Mouse (Mus musculus) kidney, postnatal 0 days (tissue): Measurements from ENCODE around the gene C1ql4. TPM values are rescaled to one million over a fixed set of nuclear protein-coding genes. Genes with fewer than 3 reads are reported as not detected.

Source experiments
- ATAC-seq: fragments of 200-750 bp; cut with Nextera tagmentation; replicated peaks from 2 replicates; pipeline ENCODE4 v1.8.0; 2017; ENCODE audit warnings: low read depth, moderate number of reproducible peaks, moderate TSS enrichment, moderate library complexity; ENCODE audit not compliant: low FRiP score
- DNase-seq: peaks from one replicate; pipeline ENCODE4 v3.0.0-alpha.2; 2016; ENCODE audit warnings: low spot score
- H3K27ac ChIP-seq: fragments of 300-500 bp; sonication (generic); 2 replicates; pipeline ENCODE4 v1.5.1; 2014; ENCODE audit warnings: mild to moderate bottlenecking
- H3K27me3 ChIP-seq: fragments of 300-500 bp; sonication (generic); 2 replicates; pipeline ENCODE4 v1.6.1; 2014; ENCODE audit warnings: low read length, mixed read lengths; ENCODE audit not compliant: insufficient read depth
- H3K36me3 ChIP-seq: fragments of 300-500 bp; sonication (generic); 2 replicates; pipeline ENCODE4 v1.6.1; 2014; ENCODE audit warnings: low read length, mixed read lengths; ENCODE audit not compliant: insufficient read depth
- H3K4me1 ChIP-seq: fragments of 300-500 bp; sonication (generic); replicated peaks from 2 replicates; pipeline ENCODE4 v1.6.1; 2014; ENCODE audit warnings: antibody characterized with exemption, low read length, mixed read lengths; ENCODE audit not compliant: insufficient read depth
- H3K4me2 ChIP-seq: fragments of 300-500 bp; sonication (generic); 2 replicates; pipeline ENCODE4 v1.6.1; 2014; ENCODE audit warnings: mild to moderate bottlenecking, low read length, moderate library complexity, mixed read lengths
- H3K4me3 ChIP-seq: fragments of 300-500 bp; sonication (generic); replicated peaks from 2 replicates; pipeline ENCODE4 v1.5.1; 2014; ENCODE audit warnings: low read depth, low read length
- H3K9ac ChIP-seq: fragments of 300-500 bp; sonication (generic); 2 replicates; pipeline ENCODE4 v1.6.1; 2014; ENCODE audit warnings: low read depth, low read length
- H3K9me3 ChIP-seq: fragments of 300-500 bp; sonication (generic); replicated peaks from 2 replicates; pipeline ENCODE4 v1.6.1; 2016; ENCODE audit warnings: low read length, inconsistent platforms, mixed read lengths
- CTCF ChIP-seq: IDR thresholded peaks from 2 replicates; pipeline ENCODE4 v1.5.1; 2016; ENCODE audit warnings: antibody characterized with exemption, low read depth, mild to moderate bottlenecking, moderate library complexity
- WGBS: fragments of 180-500 bp; shearing (Covaris S2); extraction: QIAGEN DNeasy Blood & Tissue Kit; methylation state at CpG from one replicate; pipeline ENCODE4 v1.1.7; 2014; 5-methylcytosine and 5-hydroxymethylcytosine counted together
- polyA plus RNA-seq: library from polyadenylated mRNA; unstranded; fragments of >200 nt; fragmentation: Nextera tagmentation; extraction: Ambion mirVana; gene quantifications from 2 replicates; pipeline ENCODE4 v1.2.1, GENCODE M21; 2015

Gene C1ql4
- polyA plus RNA-seq, 1 experiment from 2014 or later = 1.3 TPM

DNA sequence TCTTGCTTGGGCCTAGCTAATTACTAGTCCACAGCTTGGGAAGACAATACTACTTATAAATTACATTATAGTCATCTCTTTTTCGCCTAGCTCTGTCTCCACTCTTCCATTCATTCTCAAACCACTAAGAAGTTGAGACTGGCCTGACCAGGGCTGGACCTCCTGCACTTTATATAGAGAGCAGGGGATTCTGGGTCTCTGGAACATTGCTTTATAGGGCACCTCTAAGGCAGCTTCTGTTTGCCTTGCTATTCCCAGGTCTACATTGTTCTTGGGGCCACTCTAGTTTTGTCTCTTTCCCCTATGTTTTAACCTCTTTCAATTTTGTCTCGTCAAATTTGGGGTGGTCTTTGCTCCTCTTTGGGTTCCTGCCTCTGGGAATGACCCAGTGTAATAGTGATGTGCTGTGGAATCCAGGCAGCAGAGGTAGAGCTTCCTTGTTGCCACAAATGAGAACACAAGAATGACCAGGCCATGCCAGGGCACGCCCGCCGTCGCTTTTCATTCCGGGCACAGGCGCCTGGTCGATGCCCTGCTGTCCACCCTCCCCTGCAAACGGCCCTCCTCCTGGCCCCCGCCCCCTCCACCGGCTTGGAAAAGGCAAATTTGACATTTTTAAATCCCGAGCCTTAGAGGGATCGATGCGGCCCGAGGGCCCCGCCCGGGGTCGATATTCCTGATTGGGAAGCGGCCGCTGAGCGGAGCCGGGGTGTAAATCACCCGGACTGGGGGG lies 8.6 kb upstream of the C1ql4 start:
- Histone ChIP-seq H3K9ac (peak overlapping the region; percentile 14; the same call in 1 of the 2 replicates), H3K4me2 (peak overlapping the region; percentile 80), H3K4me3 (peak overlapping the region; percentile 38), H3K27me3 (peaks cover 20% of the 10 kb centered on the region), H3K36me3 (no peaks in the 10 kb centered on the region), H3K4me1 (peaks cover 45% of the 10 kb centered on the region), H3K9me3 (no peaks in the 10 kb centered on the region), H3K27ac (0 out of 2 replicates have a peak overlapping the region, but pooled peaks have one; percentile 48)
- no peak for TF ChIP-seq CTCF
- ATAC-seq (no peak), DNase-seq (no peak)
- 8% methylated on average over 24 of the region's 24 CpGs for WGBS

DNA sequence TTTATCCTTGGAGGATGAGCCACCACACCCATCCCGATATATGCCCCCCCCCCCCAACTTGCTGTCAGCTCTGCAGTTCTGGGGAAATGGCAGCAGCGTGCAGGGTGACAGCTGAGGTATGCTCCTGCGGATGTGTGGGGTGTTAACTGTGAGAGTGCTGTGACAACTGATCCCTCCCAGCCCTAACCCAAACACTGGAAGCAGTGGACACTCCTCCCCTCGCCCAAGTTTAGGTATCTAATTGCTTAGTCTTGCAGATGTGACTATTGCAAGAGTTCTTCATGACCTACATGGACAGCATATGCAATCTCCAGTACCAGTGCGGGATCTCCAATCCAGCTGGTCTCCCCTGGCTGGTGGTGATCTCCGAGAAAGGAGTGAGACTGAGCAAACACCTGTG lies 7.7 kb upstream of the C1ql4 start:
- Histone ChIP-seq H3K27me3 (peaks cover 20% of the 10 kb centered on the region), H3K4me1 (peaks cover 45% of the 10 kb centered on the region), H3K4me2 (peak overlapping the region; percentile 38; the same call in 1 of the 2 replicates), H3K27ac (no peak overlapping the region), H3K36me3 (no peaks in the 10 kb centered on the region), H3K9ac (no peak overlapping the region), H3K9me3 (no peaks in the 10 kb centered on the region), H3K4me3 (no peak overlapping the region)
- WGBS = 15% methylated on average over 6 of the region's 6 CpGs
- ATAC-seq (no peak), DNase-seq (peak; percentile 73)
- TF ChIP-seq CTCF = no peak

DNA sequence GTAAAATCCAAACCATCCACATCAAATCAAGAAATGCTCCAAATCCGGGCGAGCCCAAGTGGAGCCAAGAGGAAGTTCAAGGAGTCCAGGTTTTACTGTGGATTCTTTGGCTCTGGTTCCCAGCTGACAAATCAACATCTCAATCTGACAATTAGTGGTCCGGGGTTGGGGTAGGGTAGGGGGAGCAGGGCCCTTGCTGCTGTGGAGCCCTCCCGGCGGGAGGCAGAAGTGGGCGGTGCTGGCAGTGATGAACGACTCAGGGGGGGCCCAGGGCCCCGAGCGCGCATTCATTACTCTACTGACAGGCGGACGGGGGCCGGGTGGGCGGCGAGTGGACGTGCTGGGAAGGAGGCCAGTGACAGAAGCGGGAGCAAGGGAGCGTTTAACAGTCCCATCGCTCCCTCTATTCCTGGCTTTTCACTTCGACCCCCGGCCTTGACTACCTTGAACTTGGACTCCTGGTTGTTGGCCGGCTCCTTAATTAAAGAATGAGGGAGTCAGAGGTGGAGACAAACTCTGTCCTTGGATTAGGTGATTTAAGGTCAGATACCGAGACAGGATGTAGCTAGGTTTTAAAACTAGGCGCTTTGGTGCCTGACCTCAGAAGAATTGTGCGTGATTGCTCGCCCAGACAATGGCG lies 7.1 kb upstream of the C1ql4 start:
- WGBS = 2% methylated on average over 27 of the region's 27 CpGs
- DNase-seq (peak; percentile 76), ATAC-seq (peak; percentile 5; the same call in 1 of the 2 replicates)
- Histone ChIP-seq H3K4me1 (peaks cover 45% of the 10 kb centered on the region), H3K9ac (no peak overlapping the region), H3K27me3 (peaks cover 20% of the 10 kb centered on the region), H3K36me3 (no peaks in the 10 kb centered on the region), H3K4me3 (no peak overlapping the region), H3K4me2 (peak overlapping the region; percentile 38), H3K27ac (no peak overlapping the region), H3K9me3 (no peaks in the 10 kb centered on the region)
- TF ChIP-seq CTCF = no peak

DNA sequence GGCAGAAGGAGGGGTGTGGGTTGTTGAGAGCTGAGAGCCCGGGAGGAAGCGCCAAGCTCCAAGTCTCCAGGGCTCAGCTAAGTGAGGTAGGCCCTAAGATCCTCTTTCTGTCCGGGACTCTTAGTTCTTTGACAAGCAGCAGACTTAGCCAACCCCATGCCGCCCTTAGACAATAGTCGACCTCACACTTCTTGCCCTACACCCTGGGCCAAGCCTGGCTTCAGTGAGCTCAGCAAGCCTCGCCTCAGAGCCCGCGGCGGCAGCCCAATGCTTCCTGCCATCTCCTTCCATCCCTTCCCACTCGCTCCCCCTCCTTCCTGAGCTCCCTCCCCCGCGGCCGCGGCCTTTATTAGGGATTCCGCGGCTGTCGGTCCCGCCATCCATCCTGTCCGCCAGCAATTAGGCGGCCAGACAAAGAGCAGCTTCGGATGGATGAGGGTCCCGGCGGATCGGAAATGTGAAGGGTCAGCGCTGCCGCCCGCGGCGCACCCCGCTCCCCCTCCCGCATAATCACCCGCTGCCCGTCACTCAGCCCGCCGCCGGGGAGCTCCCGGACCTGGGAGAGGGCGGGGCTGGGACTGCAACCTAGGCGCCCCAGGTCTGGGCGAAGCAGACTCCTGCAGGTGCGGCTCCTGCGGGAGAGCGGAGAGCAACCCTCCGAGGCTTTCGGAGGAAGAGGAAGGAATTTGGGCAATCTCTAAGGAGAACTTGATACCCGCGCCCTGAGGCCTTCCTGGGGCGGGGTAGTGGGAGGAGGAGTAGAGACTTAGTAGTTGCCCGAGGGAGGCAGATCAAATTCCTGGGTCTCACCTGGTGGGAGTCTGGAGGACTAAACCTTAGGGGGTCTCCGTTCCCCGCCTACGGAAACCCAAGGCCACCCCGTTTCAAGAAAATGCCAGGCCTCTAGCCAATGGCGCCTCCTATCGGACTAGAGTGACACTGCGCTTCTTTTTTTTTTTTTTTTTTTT lies 6.0 kb upstream of the C1ql4 start:
- WGBS = 2% methylated on average over 56 of the region's 56 CpGs
- no peaks in the 10 kb centered on the region for H3K9me3 ChIP-seq
- TF ChIP-seq CTCF = peak; percentile 57
- peaks cover 41% of the 10 kb centered on the region for H3K4me1 ChIP-seq
- peak overlapping the region; percentile 42 for H3K4me3 ChIP-seq
- peaks cover 20% of the 10 kb centered on the region for H3K27me3 ChIP-seq
- H3K36me3 ChIP-seq = no peaks in the 10 kb centered on the region
- peak; percentile 86 for DNase-seq
- H3K4me2 ChIP-seq = peak overlapping the region; percentile 90
- ATAC-seq = 0 out of 2 replicates have a peak, but pooled peaks have one; percentile 16
- peak overlapping the region; percentile 49; the same call in 1 of the 2 replicates for H3K9ac ChIP-seq
- no peak overlapping the region; the same call in 1 of the 2 replicates for H3K27ac ChIP-seq

DNA sequence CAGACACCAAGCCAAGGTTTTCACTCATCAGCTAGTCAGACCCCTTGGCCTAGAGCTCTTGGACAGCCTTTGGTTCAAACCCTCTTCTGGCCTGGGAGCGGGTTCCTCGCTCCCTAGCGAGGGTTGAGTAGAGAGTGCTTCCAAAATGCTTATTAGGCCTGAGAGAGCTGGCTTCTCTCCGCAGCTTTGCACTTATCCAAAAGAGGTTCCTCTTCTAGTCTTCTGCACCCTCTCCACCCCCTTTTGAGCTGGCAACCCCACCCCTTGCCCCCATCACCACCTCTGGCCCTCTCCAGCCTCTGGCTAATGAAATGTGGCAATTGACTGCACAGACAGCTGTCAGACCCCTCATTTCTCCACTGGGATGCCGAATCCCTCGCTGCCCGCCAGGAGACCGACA lies 5.3 kb upstream of the C1ql4 start, which contains the start of gene Dnajc22:
TSS of gene Dnajc22 (plus strand) at position 301 of the 400 bp plus-strand sequence.
- no peak within 1 kb of the TSS; the same call in 1 of the 2 replicates for H3K27ac ChIP-seq
- no peak for DNase-seq
- no peaks in the 10 kb centered on the region for H3K36me3 ChIP-seq
- no peaks in the 10 kb centered on the region for H3K9me3 ChIP-seq
- WGBS = 64% methylated on average over 8 of the region's 8 CpGs
- H3K4me3 ChIP-seq = peak within 1 kb of the TSS; percentile 42
- H3K4me2 ChIP-seq = peak within 1 kb of the TSS; percentile 90
- no peak for ATAC-seq
- TF ChIP-seq CTCF = no peak
- peak within 1 kb of the TSS; percentile 49; the same call in 1 of the 2 replicates for H3K9ac ChIP-seq
- peaks cover 34% of the 10 kb centered on the region for H3K4me1 ChIP-seq
- peaks cover 17% of the 10 kb centered on the region for H3K27me3 ChIP-seq

DNA sequence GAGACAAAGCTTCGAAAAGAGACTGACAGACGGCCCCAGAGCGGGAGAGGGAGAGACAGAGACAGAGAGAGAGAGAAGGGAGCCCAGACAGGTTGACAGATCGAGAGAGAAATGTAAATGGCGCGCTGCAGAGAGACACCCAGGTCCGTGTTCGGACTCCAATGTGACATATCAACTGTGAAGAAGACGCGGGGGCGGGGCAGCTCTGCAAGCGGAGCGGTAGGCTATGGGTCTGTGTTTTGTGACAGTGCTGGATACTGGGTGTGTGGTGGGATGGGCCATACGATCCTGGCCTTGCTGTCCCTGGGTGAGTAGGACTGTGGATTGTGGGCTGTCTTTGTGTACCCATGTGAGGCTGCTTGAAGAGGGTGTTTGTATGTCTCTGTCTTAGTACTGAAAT lies 1.5 kb upstream of the C1ql4 start:
- H3K4me2 ChIP-seq = peak overlapping the region; percentile 53
- TF ChIP-seq CTCF = no peak
- H3K9me3 ChIP-seq = no peaks in the 10 kb centered on the region
- H3K36me3 ChIP-seq = no peaks in the 10 kb centered on the region
- ATAC-seq = no peak
- peaks cover 22% of the 10 kb centered on the region for H3K27me3 ChIP-seq
- H3K27ac ChIP-seq = no peak overlapping the region
- no peak overlapping the region for H3K9ac ChIP-seq
- peak; percentile 56 for DNase-seq
- WGBS = 16% methylated on average over 14 of the region's 14 CpGs
- H3K4me1 ChIP-seq = peaks cover 11% of the 10 kb centered on the region; the same call in 1 of the 2 replicates
- no peak overlapping the region for H3K4me3 ChIP-seq
